Mouse (Mus musculus): ENCODE measurements around the gene Lonp1.
"Not testable (repeated sequence)": the region's sequence is repeated elsewhere in the genome, so short reads cannot be mapped to it uniquely, and the experiment has no call there.

Lonp1 gene

DNA sequence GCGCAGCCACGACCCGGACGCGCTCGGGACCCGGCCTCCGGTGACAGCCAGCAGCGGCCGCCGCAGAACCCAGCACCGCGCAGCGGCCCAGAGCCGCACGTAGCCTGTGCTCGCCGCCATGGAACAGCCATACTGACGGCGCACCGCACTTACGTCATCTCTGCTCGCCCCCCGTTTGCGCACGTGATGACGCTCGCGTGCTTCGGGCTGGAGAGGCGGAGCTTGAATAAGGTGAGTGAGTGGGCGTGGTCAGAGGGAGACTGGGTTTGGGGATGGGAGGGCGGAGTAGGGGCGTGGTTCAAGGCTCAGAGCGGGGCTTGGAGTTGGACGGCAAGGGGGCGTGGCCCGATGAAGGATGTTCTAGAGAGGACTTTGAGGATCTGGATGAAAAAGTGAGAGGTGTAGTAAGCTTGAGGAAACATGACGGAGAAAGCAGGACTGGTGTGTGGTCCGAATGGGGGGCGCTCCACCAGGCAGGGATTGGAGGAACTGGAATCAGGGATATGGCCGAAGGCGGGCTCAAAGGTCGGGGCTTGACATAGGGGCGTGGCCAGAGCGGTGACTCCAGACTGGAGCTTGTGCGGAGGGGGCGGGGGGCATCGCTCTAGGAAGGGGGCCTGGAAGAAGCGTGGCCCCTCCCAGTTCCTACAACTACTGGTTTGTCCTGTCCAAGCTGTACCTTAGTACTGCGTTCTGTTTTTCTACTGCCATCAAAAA lies at the start of gene Lonp1:
Gene Lonp1 (minus strand): TSS at position 134 of the 717 bp plus-strand sequence.
- DNase-seq (ENCODE audit: low spot score in 2 of 2), result peak; percentile 89 to 95

DNA sequence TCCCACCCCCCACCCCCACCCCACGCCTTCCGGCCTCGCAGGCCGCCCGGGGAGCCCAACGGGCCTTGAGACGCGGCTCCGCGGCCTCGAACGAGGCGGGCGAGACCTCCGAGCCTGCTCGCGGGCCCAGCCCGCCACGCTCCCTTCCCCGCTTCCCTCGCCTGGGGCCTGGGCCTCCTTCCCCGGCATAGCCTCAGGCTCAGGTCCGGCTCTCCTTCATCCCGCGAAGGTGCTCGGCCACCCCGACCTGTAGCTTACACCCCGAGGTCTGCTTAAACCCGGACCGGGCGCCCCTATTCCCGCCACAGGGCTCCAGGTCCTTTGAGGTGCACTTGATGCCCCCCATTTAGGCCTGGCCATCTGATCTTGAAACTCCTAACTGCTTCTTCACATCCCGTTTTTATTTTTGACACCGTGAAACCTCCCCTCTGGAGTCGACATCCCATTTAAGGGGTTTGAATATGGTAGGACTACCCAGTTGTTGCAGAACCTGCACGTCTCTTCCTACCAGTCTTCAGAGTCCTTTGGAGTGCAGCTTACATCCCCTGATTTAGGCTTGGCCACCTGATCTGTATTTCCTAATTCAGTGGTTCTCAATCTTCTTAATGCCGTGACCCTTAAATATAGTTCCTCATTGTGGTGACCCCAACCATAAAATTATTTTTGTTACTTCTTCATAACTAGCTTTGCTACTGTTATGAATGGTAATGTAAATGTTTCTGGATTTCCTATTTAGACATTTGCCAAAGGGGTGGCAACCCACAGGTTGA lies 47.1 kb upstream of the Lonp1 start:
- peak in 1 of 2 experiments; percentile 37 for DNase-seq (ENCODE audit: low spot score in 2 of 2)

DNA sequence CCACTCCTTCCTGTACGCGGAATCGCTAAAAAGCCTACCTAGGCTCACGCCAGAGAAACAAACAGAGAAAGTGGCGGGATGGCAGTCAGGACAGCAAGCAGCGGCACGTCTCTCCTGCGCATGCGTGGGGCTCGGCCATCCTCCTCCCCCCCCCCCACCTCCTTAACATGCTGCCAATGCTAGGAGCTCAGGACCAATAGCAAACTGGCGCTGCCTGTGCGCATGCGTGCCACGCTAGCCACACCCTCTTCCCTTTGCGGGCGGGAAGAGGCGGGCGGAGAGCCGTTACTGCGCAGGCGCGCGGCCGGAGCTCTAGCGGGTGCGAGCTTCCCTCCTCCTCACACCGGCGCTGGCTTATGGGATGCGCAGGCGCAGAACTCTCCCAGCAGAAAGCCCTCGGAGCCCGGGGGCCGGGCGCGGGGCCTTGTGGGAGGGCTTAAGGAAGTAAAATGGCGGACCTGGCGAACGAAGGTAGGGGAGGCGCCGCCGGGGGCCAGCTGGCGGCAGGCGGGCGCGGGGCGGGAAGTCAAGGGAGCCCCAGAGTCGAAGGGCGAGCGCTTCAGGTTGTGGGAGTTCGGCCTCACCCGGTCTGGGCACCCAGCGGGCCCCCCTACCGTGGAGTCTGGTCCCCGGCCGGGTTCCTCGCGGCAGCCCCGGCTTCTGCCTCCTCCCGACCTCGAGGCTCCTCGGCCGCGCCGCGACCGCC lies 46.4 kb upstream of the Lonp1 start, which contains the start of gene Ranbp3:
Gene Ranbp3 (plus strand): TSS at position 354 of the 706 bp plus-strand sequence.
- DNase-seq (ENCODE audit: low spot score in 2 of 2), result peak; percentile 98 to 99

DNA sequence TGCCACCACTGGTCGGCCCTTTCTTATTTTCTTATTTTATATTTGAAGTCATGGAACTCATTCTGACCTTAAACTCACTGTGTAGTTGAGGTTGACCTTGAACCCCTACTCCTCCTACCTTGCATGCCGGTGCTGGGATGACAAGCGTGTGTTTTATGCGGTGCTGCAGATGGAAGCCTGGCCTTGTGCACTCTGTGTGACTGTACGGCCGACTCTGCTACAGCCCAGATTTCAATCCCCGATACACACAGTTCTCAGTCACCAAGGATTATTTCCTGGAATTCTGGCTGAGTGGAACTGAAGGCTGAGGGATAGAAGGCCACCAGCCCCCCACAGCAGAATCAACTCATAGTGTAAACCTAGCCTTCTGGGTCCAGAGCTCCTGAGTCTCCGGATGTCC lies 43.1 kb upstream of the Lonp1 start:
- DNase-seq (ENCODE audit: low spot score in 2 of 2), result no peak

DNA sequence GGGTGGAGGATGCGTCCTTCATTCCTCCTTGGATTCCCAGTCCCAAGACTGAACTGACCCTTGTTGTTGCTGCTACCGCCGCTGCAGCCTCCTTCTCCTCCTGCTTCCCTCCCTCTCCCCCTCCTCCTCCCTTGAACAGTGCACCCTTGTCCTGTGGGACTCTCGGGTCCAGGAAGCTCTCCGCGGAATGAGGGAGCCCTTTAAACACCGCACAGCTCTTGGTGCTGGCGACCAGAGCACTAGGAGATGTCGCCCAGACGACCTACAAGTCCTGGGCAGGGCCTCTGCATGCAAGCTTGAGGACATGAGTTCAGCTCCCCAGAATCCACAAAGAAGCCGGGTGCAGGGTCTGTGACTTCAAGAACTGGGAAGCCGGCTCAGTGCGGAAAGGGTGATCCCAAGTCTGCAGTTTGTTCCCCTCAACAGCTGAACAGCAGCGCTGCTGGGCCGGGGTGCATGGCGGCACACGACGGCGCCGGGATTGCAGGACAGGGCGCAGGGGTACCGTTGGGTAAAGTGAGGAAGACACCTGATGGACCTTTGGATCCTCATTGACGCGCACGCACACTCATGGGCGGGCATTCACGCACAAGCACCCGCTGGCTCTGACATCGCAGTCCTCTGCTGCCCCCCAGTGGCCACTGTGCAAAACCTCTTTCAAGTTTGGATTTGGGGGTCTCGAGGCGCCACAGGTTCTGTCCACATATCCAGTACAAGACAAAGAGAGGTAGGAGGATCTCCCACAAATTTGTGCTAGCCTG lies 41.9 kb upstream of the Lonp1 start:
- DNase-seq (ENCODE audit: low spot score in 2 of 2), result peak; percentile 83 to 90

DNA sequence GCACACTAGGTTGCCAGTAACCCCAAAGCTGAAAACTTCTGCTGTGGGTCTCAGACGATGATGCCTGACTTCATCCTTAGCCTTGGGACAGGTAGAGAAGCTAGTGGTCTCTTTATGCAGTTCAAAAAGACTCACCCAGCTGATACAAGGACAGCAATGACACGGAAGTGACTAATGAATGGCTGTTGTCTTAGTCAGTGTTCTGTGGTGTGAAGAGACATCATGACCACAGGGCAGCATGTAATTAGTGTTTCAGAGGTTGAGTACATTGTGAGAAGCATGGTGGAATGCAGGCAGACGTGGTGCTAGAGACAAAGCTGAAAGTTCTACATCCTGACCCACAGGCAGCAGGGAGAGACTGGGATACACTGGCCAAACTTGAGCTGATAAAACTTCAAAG lies 40.9 kb upstream of the Lonp1 start:
- no peak for DNase-seq (ENCODE audit: low spot score in 2 of 2)

DNA sequence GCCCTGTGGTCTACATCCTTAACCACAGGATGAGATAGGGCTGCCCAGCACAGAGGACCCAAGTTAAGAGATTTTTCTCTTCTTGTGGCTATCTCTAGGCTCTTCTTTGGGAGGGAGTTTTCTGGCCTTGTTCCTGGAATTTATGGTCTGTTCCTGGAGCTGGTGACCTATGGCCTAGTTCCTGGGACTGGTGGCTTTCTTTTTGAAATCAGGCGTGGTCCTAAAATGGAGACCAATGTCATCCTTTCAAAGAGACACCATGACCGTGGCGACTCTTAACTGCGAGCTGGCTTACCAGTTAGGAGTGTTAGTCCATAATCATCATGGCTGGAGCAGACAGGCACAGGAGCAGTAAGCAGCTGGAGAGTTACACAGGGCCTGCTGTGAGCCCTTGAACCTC lies 39.7 kb upstream of the Lonp1 start:
- no peak for DNase-seq (ENCODE audit: low spot score in 2 of 2)

DNA sequence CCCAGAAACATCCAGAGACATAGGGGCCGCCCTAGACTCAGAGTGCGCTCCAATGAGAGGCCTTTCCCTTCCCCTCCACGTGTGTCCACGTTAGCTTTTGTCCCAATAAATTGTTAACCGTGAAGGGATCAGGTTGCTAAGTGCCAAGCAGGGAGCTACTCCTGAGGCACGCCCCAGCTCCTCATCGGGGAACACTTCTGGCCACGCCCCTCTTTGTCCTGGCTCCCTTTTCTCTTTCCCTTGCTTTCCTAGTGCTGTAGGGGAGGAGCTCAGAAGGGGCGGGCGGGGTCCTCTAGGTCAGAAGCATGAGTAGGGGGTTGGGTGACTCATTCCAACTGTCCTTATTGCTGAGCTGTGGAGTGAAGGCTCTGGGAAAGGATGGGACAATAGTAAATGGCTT lies 37.6 kb upstream of the Lonp1 start:
- DNase-seq (ENCODE audit: low spot score in 2 of 2), result no peak

DNA sequence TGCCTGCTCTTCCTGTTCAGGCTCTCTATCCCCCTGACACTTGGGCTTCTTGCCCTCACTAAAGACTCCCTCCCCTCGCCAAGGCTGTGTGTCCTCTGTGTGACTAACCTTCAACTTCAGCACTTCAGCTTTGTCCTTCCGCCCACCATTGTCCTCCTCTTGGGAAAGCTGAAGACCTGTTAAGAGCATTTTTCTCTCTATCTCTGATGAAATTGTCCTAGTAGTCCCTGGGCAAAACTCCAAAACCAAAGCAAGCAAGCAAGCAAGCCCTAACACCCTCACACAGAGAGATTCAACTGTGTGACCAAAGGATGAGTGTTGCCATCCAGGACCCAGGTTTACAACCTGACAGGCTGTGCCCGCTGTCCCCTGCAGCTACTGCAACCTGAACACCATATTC lies 37.0 kb upstream of the Lonp1 start:
- DNase-seq (ENCODE audit: low spot score in 2 of 2), result no peak

DNA sequence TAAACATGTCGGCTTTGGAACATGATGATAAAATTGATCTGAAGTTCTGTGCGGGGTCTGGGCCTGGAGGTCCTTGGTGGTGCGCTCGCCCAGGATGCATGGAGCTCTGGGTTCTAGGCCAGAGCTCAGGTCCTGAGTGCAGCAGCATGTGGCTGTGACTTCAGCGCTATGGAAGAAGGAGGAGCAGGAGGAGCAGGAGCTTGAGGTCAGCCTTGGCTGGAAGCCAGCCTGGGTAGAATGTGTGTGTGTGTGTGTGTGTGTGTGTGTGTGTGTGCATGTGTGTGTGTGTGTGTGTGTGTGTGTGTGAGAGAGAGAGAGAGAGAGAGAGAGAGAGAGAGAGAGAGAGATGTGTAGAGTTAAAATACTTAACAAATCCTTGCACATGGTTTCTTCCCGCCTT lies 29.5 kb upstream of the Lonp1 start:
- no peak for DNase-seq (ENCODE audit: low spot score in 2 of 2)

DNA sequence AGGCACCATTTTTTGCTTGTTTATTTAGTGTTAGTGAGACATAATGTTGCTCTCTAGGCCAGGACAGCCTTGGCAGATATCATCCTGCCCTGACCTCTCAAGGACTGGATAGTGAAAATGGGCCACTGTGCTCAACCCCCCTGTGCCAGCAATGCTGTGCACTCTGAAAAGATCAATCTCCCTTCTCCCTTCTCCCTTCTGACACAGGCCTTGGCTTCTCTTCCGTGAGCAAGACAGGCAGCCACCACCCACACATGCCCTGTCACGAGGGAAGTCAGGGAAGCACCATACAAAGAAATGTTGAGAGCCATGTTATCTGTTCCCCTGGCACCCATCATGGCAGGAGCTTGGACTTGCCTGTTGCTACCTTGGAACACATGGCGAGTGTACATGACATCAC lies 28.6 kb upstream of the Lonp1 start:
- DNase-seq (ENCODE audit: low spot score in 2 of 2), result no peak

DNA sequence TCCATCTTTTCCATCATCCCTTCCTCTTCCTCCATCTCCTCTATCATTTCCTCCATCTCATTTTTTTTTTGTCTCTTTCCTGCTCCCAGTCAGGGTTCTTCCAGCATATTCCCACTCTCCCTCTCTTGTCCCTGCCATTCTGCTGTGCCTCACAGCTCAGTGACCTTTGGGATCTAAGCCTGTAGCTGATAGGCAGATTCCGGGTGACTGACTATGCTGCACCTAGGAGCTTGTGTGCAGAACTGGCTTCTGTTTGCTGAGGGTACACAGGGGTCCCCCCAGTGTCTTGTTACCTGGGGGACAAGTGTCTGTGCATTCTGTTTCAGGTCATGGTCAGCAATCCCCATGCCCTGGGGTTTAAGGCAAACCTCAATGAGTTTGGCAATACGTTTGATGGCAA lies 28.1 kb upstream of the Lonp1 start:
- no peak for DNase-seq (ENCODE audit: low spot score in 2 of 2)

DNA sequence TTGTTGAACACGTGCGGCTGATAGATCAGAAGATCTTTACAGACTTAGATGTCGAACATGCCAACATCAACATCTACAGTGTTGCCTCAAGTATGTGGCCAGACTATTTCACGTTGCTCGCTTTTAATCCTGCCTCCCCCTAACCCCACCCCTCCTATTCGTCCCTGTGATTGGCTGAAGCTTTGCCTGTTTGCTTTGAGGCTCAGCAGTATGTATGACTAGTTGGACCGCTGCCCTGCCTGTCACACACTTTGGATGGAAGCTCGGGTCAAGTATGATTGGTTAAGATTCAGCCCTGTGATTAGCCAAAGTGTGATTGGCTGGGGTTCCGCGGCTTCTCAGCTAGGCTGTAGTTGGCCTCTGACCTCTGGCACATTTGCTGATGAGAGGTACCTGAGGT lies 25.1 kb upstream of the Lonp1 start:
- DNase-seq (ENCODE audit: low spot score in 2 of 2), result no peak

DNA sequence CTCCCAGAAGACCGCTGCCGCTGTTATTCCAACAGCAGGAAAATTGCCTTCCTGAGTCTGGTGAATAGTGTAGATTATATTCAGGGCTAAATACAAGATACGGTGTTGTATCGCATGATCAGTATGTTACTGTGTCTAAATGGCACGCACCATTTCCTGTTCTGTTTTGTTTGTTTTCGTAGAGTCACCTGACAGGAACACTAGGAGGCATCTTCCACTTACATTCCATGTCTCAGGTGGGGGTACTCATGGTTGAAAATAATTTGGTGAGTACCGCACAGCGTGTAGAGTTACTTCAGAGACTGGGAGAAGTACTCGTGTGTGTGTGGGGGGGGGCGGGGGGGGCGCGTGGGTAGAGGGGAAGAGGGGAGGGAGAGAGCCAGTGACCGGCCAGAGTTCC lies 20.9 kb upstream of the Lonp1 start:
- DNase-seq (ENCODE audit: low spot score in 2 of 2), result no peak

DNA sequence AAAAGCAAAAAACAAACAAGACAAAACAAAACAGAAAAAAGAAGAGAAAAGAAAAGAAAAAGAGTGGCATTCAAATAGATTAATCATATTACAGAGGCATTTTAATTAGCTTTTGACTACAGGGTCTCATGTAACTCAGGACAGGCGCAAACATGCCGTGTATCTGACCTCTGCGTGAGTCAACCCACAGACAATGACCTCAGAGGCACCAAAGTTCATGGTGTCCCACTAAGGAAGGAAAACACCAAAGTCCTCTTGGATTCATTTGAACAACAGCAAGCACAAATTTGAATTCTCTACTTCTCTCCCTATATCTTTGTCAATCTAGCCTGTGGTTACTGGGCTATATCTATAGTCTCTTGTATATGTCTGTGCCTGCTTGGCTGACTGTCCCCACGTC lies 16.6 kb upstream of the Lonp1 start:
- DNase-seq (ENCODE audit: low spot score in 2 of 2), result no peak

DNA sequence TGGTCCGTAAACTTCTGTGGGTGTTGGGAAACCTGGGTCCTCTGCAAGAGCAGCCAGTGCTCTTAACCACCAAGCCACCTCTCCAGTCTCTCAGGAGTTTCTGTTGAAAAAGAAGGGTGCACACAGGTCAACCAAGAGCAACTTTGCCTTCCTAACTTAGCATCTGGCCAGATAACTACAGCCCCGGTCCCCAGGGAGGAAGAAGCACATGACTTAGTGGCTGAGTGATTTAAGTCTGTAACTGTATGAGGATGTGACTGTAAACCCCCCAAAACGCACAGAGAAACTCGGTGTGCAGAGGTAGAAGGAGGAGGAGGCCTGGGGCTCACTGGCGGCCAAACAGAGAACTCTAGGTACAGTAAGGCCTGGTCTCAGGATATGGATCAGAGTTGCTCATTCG lies 7.3 kb upstream of the Lonp1 start:
- DNase-seq (ENCODE audit: low spot score in 2 of 2), result no peak

DNA sequence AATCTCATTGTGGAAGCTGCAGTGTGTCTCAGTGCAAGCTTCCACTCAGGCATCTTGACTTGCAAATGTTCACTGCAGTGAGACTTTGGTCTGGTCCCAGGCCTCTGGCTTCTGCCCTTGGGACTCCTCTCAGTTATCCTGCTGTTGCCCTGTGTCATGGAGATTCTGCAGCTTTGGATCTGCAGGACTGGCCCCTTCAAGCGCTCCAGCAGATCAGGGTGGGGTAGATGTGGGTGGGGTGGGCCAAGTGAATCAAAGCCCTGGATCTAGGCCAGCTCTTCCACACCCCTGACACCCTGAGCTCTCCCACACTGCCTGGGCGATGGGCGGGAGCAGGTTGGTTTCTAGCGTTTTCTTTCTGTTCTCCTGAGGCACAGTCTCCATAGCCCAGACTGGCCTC lies 5.1 kb upstream of the Lonp1 start:
- no peak for DNase-seq (ENCODE audit: low spot score in 2 of 2)

DNA sequence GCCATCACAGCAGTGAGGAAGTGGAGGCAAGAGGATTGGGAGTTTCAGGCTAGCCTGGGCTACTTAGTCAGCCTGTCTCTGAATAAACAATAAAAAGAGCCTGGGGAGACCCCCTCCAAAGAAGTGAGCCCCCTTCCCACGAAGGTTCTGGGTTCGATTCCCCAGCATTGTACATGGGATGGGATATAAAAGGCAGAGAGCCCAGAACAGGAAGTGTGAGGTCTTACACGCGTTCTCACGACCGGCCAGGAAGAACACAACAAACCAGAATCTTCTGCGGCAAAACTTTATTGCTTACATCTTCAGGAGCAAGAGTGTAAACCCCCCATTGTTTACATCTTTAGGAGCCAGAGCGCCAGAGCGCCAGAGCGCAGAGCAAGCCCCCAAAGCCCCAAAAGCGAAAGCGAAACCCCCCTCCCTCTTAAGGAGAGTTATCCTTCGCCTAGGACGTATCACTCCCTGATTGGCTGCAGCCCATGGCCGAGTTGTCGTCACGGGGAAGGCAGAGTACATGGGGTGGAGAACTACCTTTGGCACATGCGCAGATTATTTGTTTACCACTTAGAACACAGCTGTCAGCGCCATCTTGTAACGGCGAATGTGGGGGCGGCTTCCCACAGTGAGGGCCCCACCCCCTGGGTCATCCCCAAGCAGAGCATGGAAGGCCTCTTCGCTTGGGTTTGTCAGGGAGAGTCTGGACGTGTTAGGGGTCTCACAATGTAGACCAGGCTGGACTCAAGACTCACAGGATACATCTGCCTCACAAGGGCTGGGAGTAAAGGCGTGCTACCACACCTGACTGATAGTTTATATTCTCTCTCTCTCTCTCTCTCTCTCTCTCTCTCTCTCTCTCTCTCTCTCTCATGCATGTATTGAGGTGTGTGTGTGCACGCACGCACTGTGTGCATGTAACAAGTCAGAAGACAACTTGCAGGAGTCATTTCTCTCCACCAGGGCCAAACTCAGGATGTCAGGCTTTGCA lies 3.4 kb upstream of the Lonp1 start:
- DNase-seq (ENCODE audit: low spot score in 2 of 2), result not testable (repeated sequence)

DNA sequence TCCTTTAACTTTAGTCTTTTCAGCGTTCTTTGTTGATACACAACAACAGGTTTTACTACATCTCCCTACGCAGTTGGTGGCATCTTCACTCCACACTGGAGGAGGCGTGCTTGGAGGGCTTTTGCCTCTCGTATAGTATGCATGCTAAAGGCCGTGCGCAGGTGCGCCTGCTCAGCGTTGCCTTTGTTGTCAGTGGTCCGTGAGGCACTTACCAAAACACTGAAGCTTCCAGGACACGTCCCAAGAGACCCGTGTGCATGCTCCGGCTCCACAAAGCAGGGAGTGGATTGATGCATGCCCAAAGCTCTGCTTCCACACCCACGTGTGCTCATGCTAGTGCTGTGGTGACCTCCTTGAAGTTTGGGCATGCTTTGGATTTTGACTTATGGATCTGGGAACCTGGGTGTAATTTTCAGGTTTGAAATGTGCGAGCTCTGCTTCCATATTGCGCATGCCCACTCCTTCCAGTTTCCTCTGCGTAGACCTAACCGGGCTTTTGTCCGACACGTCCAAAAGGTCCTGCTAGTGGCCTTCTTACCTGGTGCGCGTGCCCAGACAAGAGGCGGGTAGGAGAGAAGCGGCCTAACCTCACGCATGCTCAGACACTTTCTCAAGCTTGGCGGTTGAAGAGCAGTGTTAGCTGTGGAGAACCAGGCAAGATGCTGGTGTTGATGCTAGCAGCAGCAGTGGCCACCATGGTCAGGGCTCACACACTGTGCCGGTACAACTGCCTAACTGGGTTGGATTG lies 1.0 kb upstream of the Lonp1 start, which contains the start of gene Catsperd:
Gene Catsperd (plus strand): TSS at position 614 of the 748 bp plus-strand sequence.
- no peak for DNase-seq (ENCODE audit: low spot score in 2 of 2)

DNA sequence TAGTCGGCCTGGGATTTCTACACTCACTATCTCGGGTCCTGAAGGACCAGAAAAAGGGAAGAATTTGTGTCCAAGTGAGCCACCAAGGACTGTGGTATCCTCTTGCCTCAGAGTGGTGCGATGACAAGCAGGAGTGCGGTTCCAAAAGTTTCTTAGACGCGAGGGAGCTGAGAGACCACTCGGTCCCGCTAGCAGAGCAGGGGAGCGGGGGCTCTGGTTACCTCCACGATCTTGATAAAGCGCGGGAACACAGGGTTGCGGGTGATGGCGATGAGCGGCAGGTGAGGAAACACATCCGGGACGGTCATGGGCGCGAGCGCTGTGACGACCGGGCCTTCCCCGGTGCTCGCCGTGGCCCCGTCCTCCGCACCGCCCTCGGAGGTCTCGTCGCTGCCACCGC lies 427 bp downstream of the Lonp1 start:
- DNase-seq (ENCODE audit: low spot score in 2 of 2), result peak in 1 of 2 experiments; percentile 20
